Mouse (Mus musculus): ENCODE measurements at regions not wholly inside any gene's neighbourhood (a gene's known extent, or its start where the extent isn't known, plus 50 kb on each side); places are given as distances from the start of the nearest gene placed in this dataset.

- TF ChIP-seq CTCF (IDR thresholded peaks at IDR 0.05; ENCODE audit: low read depth, low read length), result no peak
- no peak for TF ChIP-seq POLR2A (IDR thresholded peaks at IDR 0.05; ENCODE audit: insufficient read depth, low read length)
- TF ChIP-seq EP300 (IDR thresholded peaks at IDR 0.05; ENCODE audit: insufficient read depth, low read depth, low read length), result no peak
- H3K9me3 ChIP-seq (replicated peaks; ENCODE audit: control insufficient read depth, insufficient read depth, low read length, poor library complexity, severe bottlenecking), result no peaks in the 10 kb centered on the region
- no peak overlapping the region for H3K27ac ChIP-seq (ENCODE audit: insufficient read depth, low read length)
- H3K4me1 ChIP-seq (ENCODE audit: control insufficient read depth, insufficient read depth, low read length), result no peaks in the 10 kb centered on the region
- no peaks in the 10 kb centered on the region for H3K27me3 ChIP-seq (ENCODE audit: control insufficient read depth, insufficient read depth, low read length, poor library complexity, severe bottlenecking)
- no peaks in the 10 kb centered on the region for H3K36me3 ChIP-seq (ENCODE audit: control insufficient read depth, insufficient read depth, low read length, poor library complexity, severe bottlenecking)
- no peak overlapping the region for H3K4me3 ChIP-seq (ENCODE audit: low read depth, low read length)
- H3K9ac ChIP-seq (ENCODE audit: low read depth, poor library complexity, severe bottlenecking), result no peak overlapping the region
These were observed 133.5 kb upstream of the Prkcq start for GRCm38 (mm10) chr2:11038440-11038839.

GRCm38 (mm10) chr2:11040005-11040404 lies 131.9 kb upstream of the Prkcq start:
- Histone ChIP-seq H3K27me3 (ENCODE audit: control insufficient read depth, insufficient read depth, low read length, poor library complexity, severe bottlenecking) (no peaks in the 10 kb centered on the region), H3K4me3 (ENCODE audit: low read depth, low read length) (no peak overlapping the region), H3K9ac (ENCODE audit: low read depth, poor library complexity, severe bottlenecking) (no peak overlapping the region), H3K9me3 (replicated peaks; ENCODE audit: control insufficient read depth, insufficient read depth, low read length, poor library complexity, severe bottlenecking) (no peaks in the 10 kb centered on the region), H3K27ac (ENCODE audit: insufficient read depth, low read length) (no peak overlapping the region), H3K36me3 (ENCODE audit: control insufficient read depth, insufficient read depth, low read length, poor library complexity, severe bottlenecking) (no peaks in the 10 kb centered on the region), H3K4me1 (ENCODE audit: control insufficient read depth, insufficient read depth, low read length) (no peaks in the 10 kb centered on the region)
- TF ChIP-seq POLR2A (IDR thresholded peaks at IDR 0.05; ENCODE audit: insufficient read depth, low read length), result no peak
- TF ChIP-seq CTCF (IDR thresholded peaks at IDR 0.05; ENCODE audit: low read depth, low read length), result no peak
- no peak for TF ChIP-seq EP300 (IDR thresholded peaks at IDR 0.05; ENCODE audit: insufficient read depth, low read depth, low read length)

- H3K4me3 ChIP-seq (ENCODE audit: low read depth, low read length), result no peak overlapping the region
- no peaks in the 10 kb centered on the region for H3K4me1 ChIP-seq (ENCODE audit: control insufficient read depth, insufficient read depth, low read length)
- TF ChIP-seq POLR2A (IDR thresholded peaks at IDR 0.05; ENCODE audit: insufficient read depth, low read length) (no peak), CTCF (IDR thresholded peaks at IDR 0.05; ENCODE audit: low read depth, low read length) (no peak), EP300 (IDR thresholded peaks at IDR 0.05; ENCODE audit: insufficient read depth, low read depth, low read length) (no peak)
- no peaks in the 10 kb centered on the region for H3K9me3 ChIP-seq (replicated peaks; ENCODE audit: control insufficient read depth, insufficient read depth, low read length, poor library complexity, severe bottlenecking)
- H3K27ac ChIP-seq (ENCODE audit: insufficient read depth, low read length), result no peak overlapping the region
- H3K27me3 ChIP-seq (ENCODE audit: control insufficient read depth, insufficient read depth, low read length, poor library complexity, severe bottlenecking), result no peaks in the 10 kb centered on the region
- no peaks in the 10 kb centered on the region for H3K36me3 ChIP-seq (ENCODE audit: control insufficient read depth, insufficient read depth, low read length, poor library complexity, severe bottlenecking)
- no peak overlapping the region for H3K9ac ChIP-seq (ENCODE audit: low read depth, poor library complexity, severe bottlenecking)
These were observed 127.1 kb upstream of the Prkcq start for GRCm38 (mm10) chr2:11044727-11045274.

- H3K4me3 ChIP-seq (ENCODE audit: low read depth, low read length), result no peak overlapping the region
- H3K9me3 ChIP-seq (replicated peaks; ENCODE audit: control insufficient read depth, insufficient read depth, low read length, poor library complexity, severe bottlenecking), result no peaks in the 10 kb centered on the region
- no peaks in the 10 kb centered on the region; the same call in 1 of the 2 replicates for H3K27me3 ChIP-seq (ENCODE audit: control insufficient read depth, insufficient read depth, low read length, poor library complexity, severe bottlenecking)
- H3K27ac ChIP-seq (ENCODE audit: insufficient read depth, low read length), result no peak overlapping the region
- no peaks in the 10 kb centered on the region for H3K4me1 ChIP-seq (ENCODE audit: control insufficient read depth, insufficient read depth, low read length)
- TF ChIP-seq CTCF (IDR thresholded peaks at IDR 0.05; ENCODE audit: low read depth, low read length), result no peak
- no peak for TF ChIP-seq POLR2A (IDR thresholded peaks at IDR 0.05; ENCODE audit: insufficient read depth, low read length)
- TF ChIP-seq EP300 (IDR thresholded peaks at IDR 0.05; ENCODE audit: insufficient read depth, low read depth, low read length), result no peak
- H3K36me3 ChIP-seq (ENCODE audit: control insufficient read depth, insufficient read depth, low read length, poor library complexity, severe bottlenecking), result no peaks in the 10 kb centered on the region
- H3K9ac ChIP-seq (ENCODE audit: low read depth, poor library complexity, severe bottlenecking), result no peak overlapping the region
These were observed 120.3 kb upstream of the Prkcq start for GRCm38 (mm10) chr2:11051621-11052020.

GRCm38 (mm10) chr2:11059731-11060425 lies 112.0 kb upstream of the Prkcq start:
- Histone ChIP-seq H3K36me3 (ENCODE audit: control insufficient read depth, insufficient read depth, low read length, poor library complexity, severe bottlenecking) (no peaks in the 10 kb centered on the region), H3K4me3 (ENCODE audit: low read depth, low read length) (no peak overlapping the region), H3K27ac (ENCODE audit: insufficient read depth, low read length) (no peak overlapping the region), H3K9me3 (replicated peaks; ENCODE audit: control insufficient read depth, insufficient read depth, low read length, poor library complexity, severe bottlenecking) (no peaks in the 10 kb centered on the region), H3K4me1 (ENCODE audit: control insufficient read depth, insufficient read depth, low read length) (no peaks in the 10 kb centered on the region), H3K9ac (ENCODE audit: low read depth, poor library complexity, severe bottlenecking) (no peak overlapping the region), H3K27me3 (ENCODE audit: control insufficient read depth, insufficient read depth, low read length, poor library complexity, severe bottlenecking) (no peaks in the 10 kb centered on the region)
- TF ChIP-seq CTCF (IDR thresholded peaks at IDR 0.05; ENCODE audit: low read depth, low read length), result peak; percentile 37
- no peak for TF ChIP-seq POLR2A (IDR thresholded peaks at IDR 0.05; ENCODE audit: insufficient read depth, low read length)

- Histone ChIP-seq H3K36me3 (ENCODE audit: control insufficient read depth, insufficient read depth, low read length, poor library complexity, severe bottlenecking) (no peaks in the 10 kb centered on the region), H3K27ac (ENCODE audit: insufficient read depth, low read length) (no peak overlapping the region), H3K9ac (ENCODE audit: low read depth, poor library complexity, severe bottlenecking) (no peak overlapping the region), H3K9me3 (replicated peaks; ENCODE audit: control insufficient read depth, insufficient read depth, low read length, poor library complexity, severe bottlenecking) (no peaks in the 10 kb centered on the region), H3K4me1 (ENCODE audit: control insufficient read depth, insufficient read depth, low read length) (no peaks in the 10 kb centered on the region), H3K27me3 (ENCODE audit: control insufficient read depth, insufficient read depth, low read length, poor library complexity, severe bottlenecking) (no peaks in the 10 kb centered on the region), H3K4me3 (ENCODE audit: low read depth, low read length) (no peak overlapping the region)
- no peak for TF ChIP-seq EP300 (IDR thresholded peaks at IDR 0.05; ENCODE audit: insufficient read depth, low read depth, low read length)
- TF ChIP-seq CTCF (IDR thresholded peaks at IDR 0.05; ENCODE audit: low read depth, low read length), result no peak
- no peak for TF ChIP-seq POLR2A (IDR thresholded peaks at IDR 0.05; ENCODE audit: insufficient read depth, low read length)
These were observed 104.5 kb upstream of the Prkcq start for GRCm38 (mm10) chr2:11067384-11067783.
